Mouse (Mus musculus) spleen, postnatal 14 days (tissue): ENCODE results near the gene Acad12.
A peak's percentile ranks its signal among the peaks of the same experiment; 100 is the strongest.
"Not testable (repeated sequence)": the region's sequence is repeated elsewhere in the genome, so short reads cannot be mapped to it uniquely, and the experiment has no call there.

Source experiments
- DNase-seq, 2 experiments: peaks; one replicate each; pipeline ENCODE4 v3.0.0; 2021 to 2022; ENCODE audit warnings: low spot score in 2 of 2

Acad12 gene

DNA sequence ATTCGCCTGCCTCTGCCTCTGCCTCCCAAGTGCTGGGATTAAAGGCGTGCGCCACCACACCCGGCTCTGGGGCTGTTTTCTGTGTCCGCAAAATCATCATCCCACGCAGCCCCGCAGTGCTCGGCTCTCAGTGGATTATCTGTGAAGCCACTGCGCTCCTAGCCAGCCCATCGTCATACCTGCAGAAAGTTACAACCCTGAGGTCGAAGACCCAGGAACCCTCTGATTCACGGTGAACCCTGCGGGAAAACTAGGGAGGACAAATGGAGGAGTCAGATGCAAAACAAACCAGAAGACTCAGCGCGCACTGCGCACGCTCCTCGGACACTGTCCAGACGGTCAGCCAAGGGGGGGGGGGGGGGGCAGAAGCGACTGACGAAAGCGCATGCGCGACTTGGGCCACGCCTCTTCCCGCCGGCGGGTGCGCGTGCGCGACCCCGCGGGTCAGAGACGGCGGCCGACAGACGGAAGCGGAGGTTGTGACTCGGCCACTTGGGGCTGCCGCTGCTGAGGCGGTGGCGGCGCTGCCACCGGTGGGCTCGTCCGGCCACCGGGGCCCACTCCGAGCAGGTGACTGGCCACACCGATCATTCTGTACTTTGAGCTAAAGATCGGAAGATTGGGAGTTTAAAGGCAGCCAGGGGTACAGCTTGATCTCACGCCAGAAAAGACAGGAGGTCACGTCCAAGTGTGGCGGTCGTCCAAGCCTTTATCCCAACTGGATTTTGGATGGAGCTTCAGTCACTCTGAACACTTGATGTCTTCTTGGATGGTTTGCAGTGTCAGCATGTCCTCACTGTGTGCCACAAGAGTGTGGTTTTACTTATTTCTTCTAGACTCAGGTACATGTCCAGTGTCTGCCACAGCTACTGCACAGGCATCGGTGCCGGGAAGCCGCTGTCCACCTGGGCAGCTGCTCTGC, at the start of gene Acad12:
Gene Acad12, minus strand, starts transcription at position 347 of the 922 bp plus-strand sequence.
- DNase-seq = peak; percentile 64 to 73

DNA sequence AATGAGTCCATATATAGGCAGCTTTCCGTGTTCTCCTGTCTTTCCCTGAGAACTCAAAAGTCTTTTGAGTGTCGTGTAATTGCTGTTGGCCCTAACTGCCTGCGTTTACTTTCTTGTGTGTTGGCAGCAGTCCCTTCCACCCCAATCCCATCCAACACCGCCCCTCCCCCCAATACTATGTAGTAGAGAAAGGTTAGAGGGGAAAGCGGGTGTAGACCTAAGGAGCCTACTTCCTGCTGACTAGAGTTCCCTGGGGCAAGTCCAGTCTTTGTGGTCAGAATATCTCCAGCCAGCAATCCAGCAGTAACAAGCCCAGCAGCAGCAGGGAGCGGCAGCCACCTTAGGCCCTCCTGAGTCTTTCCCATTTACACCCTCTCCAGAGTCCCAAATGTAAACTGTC, 49.7 kb upstream of the Acad12 start:
- DNase-seq = no peak

GRCm38 (mm10) chr5:121667067-121667466, 48.3 kb upstream of the Acad12 start:
- no peak for DNase-seq

DNA sequence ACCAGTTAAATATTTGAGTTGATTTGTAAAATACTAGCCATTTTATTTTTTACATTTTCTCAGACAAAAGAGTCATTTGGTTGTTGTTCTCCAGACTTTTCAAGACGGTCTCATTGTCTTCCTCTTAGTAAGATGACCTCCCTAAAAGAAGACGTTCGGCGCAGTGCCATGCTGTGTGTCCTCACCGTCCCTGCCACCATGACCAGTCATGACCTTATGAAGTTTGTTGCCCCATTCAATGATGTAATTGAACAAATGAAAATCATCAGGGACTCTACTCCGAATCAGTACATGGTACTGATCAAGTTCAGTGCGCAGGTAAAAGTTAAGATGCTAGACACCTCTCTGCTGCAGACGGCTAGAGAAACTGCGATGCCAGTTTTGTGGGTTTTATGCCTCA, 46.2 kb upstream of the Acad12 start:
- DNase-seq = no peak

GRCm38 (mm10) chr5:121664078-121664477, 45.3 kb upstream of the Acad12 start:
- no peak for DNase-seq

GRCm38 (mm10) chr5:121663456-121663855, 44.7 kb upstream of the Acad12 start:
- no peak for DNase-seq

DNA sequence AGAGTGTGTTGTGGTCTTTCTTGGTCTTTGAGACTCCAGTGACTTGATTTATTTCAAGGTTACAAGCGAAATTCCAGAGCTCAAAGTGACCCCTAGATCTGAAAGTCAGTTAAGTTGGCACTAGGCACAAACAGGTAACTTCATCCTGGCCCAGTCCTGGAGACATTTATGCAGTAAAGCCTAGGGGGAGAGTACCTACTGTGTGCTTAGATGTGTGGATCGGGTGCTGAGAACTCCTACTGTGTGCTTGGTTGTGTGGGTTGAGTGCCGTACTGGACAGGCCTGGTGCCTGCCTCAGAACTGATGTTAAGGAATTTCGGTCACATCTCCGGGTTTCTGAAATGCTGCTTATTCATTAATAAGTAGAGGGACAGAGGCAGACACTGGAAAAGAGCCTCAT, 42.8 kb upstream of the Acad12 start:
- DNase-seq = no peak

DNA sequence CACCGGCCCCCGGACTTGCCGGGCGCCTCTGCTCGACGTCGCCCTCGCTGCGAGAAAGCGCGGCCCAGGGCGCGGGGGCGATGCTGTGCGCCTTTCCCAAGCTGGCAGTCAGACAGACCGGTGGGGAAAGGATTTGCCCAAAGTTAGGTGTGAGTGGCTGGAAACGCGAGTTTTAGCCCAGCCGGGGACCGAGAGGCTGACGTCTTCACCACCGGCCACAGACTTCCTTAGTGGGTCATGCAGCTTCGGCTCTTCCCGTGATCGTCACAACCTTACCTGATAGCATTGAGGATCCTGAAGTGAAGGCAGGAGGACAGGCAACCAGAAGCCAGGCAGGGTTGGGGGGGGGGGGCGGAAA, 42.1 kb upstream of the Acad12 start:
- peak in 1 of 2 experiments; percentile 24 for DNase-seq

DNA sequence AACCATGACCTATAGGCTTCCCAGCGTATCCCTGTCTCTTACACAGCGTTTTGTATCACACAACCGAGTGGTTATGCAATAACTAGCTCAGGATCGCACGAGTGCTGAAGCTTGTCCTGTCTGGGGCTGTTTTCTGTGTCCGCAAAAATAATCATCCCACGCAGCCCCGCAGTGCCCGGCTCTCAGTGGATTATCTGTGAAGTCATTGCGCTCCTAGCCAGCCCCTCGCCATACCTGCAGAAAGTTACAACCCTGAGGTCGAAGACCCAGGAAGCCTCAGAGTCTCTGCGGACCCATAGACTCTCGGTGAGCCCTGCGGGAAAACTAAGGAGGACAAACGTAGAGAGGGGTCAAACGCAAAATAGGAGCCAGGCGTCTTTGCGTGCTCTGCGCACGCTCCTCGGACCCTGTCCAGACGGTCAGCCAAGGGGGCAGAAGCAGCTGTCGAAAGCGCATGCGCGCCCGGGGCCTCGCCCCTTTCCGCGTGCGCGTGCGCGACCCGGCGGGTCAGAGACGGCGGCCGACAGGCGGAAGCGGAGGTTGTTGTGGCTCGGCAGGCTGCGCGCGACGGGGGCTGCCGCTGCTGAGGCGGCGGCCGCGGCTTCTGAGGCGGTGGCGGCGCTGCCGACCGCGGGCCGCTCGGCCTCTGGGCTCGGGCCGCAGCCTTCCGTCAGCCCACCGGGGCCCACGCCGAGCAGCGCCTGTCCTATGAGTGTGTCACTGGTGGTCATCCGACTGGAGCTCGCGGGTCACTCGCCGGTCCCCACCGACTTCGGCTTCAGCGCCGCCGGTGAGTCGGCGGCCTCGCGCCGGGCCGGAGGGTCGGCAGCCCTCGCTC, 41.5 kb upstream of the Acad12 start, which contains the start of the genes Acad10 and Brap:
Gene Acad10, minus strand, starts transcription at position 456 of the 838 bp plus-strand sequence.
Gene Brap, plus strand, starts transcription at position 505 of the 838 bp plus-strand sequence.
- peak; percentile 85 to 94 for DNase-seq

DNA sequence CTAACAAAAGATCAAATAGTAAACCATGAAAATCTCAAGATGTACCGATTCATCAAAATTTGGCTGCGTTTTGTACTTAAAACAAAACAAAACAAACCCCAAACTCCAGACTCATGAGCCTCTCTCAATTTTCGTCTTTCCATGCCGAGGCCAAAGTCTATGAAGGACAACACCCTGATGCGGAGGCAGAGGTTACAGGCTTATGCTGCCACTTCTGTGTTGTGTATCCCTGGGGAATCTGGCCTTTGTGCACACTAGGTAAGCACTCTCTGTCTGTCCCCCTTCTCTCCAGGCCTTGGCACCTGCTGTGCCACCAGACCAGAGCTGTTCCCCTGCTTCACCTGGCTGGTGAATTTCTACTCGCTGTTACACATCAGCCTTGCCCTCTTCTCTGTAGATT, 38.9 kb upstream of the Acad12 start:
- not testable (repeated sequence) for DNase-seq

DNA sequence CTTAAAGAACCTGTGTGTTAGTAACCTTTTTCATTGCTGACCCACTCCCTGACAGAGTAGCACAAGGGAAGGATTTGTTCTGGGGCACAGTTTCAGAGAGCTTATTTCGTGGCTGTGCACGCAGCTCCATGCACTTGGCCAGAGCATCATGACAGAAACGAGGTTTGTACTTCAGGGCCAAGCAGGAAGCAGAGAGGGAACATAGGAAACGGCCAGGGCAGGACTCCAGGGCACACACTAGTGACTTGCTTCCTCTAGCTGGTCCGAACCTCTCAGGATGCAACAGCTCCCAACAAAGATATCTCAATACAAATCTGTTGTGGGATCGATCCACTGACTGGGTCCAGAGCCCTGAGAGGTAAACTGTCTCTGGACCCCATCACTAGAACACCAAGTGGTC, 38.1 kb upstream of the Acad12 start:
- DNase-seq = not testable (repeated sequence)

- DNase-seq = no peak
Observed at GRCm38 (mm10) chr5:121654526-121654925, 35.8 kb upstream of the Acad12 start.

GRCm38 (mm10) chr5:121649134-121649533, 30.4 kb upstream of the Acad12 start:
- no peak for DNase-seq

GRCm38 (mm10) chr5:121639601-121640000, 20.9 kb upstream of the Acad12 start:
- no peak for DNase-seq

- DNase-seq = no peak
Observed at GRCm38 (mm10) chr5:121637296-121637695, 18.6 kb upstream of the Acad12 start.

GRCm38 (mm10) chr5:121634668-121635067, 15.9 kb upstream of the Acad12 start:
- DNase-seq = no peak

GRCm38 (mm10) chr5:121632804-121633203, 14.1 kb upstream of the Acad12 start:
- DNase-seq = no peak

- peak in 1 of 2 experiments; percentile 21 for DNase-seq
Observed at GRCm38 (mm10) chr5:121631106-121631647, 12.4 kb upstream of the Acad12 start.

DNA sequence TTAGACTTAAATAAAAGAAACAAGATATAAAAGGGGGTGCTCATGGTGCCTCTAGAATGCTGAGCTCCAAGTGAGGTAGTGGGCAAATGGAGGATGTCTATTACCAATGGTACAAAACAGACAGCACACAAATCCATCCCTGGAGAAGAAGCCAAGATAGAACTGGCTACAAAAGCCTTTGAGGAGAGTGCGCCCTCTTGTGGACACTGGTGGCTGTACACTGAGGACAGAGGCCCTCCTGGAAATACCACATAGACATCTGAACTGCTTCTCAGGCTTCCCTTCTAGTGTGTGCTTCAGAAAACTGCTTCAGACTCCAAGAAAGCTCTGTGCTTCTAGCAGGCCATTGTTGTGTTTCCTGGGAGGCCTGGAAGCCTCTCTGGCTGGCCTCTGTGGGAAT, 9.1 kb upstream of the Acad12 start:
- peak; percentile 60 to 78 for DNase-seq

- DNase-seq = no peak
Observed at GRCm38 (mm10) chr5:121623241-121623640, 4.5 kb upstream of the Acad12 start.

GRCm38 (mm10) chr5:121621102-121621501, 2.4 kb upstream of the Acad12 start:
- no peak for DNase-seq

DNA sequence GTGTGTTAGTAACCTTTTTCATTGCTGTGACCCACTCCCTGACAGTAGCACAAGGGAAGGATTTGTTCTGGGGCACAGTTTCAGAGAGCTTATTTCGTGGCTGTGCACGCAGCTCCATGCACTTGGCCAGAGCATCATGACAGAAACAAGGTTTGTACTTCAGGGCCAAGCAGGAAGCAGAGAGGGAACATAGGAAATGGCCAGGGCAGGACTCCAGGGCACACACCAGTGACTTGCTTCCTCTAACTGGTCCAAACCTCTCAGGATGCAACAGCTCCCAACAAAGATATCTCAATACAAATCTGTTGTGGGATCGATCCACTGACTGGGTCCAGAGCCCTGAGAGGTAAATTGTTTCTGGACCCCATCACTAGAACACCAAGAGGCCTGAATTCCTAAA, 3.8 kb downstream of the Acad12 start:
- not testable (repeated sequence) for DNase-seq
